Mouse (Mus musculus) small intestine, adult 2 months (tissue): ENCODE data around the gene Abat. TPM values are rescaled to one million over a fixed set of nuclear protein-coding genes. Genes with fewer than 3 reads are reported as not detected.
"Not testable (repeated sequence)": the region's sequence is repeated elsewhere in the genome, so short reads cannot be mapped to it uniquely, and the experiment has no call there.

Experiments used
- H3K27ac ChIP-seq: fragments of 200-500 bp; 2 replicates; pipeline ENCODE4 v1.5.1; 2012; ENCODE audit warnings: low read depth, low read length, control low read depth, inconsistent platforms; ENCODE audit not compliant: insufficient read depth
- H3K27me3 ChIP-seq: fragments of 200-500 bp; 2 replicates; pipeline ENCODE4 v1.6.1; 2012; ENCODE audit warnings: mild to moderate bottlenecking, moderate library complexity, low read length, inconsistent platforms; ENCODE audit not compliant: control insufficient read depth, insufficient read depth
- H3K36me3 ChIP-seq: fragments of 200-500 bp; 2 replicates; pipeline ENCODE4 v1.6.1; 2012; ENCODE audit warnings: mild to moderate bottlenecking, low read length, control low read depth, inconsistent platforms; ENCODE audit not compliant: control insufficient read depth, insufficient read depth
- H3K4me1 ChIP-seq: fragments of 200-500 bp; 2 replicates; pipeline ENCODE4 v1.6.1; 2012; ENCODE audit warnings: low read length, inconsistent platforms, mixed read lengths; ENCODE audit not compliant: control insufficient read depth, insufficient read depth, insufficient read length
- H3K4me3 ChIP-seq: fragments of 200-500 bp; 2 replicates; pipeline ENCODE4 v1.5.1; 2012; ENCODE audit warnings: low read depth, mild to moderate bottlenecking, control low read depth, inconsistent platforms, low read length, moderate library complexity
- CTCF ChIP-seq: fragments of 200-500 bp; IDR thresholded peaks from 2 replicates; pipeline ENCODE4 v1.5.1; 2012; ENCODE audit warnings: low read depth, mild to moderate bottlenecking, control low read depth, inconsistent platforms, low read length, moderate library complexity, mixed read lengths; ENCODE audit not compliant: insufficient replicate concordance, insufficient read length; ENCODE audit errors: extremely low read depth
- POLR2A ChIP-seq: fragments of 200-500 bp; IDR thresholded peaks from 2 replicates; pipeline ENCODE4 v1.6.1; 2012; ENCODE audit warnings: low read depth, mild to moderate bottlenecking, control low read depth, inconsistent platforms, low read length, moderate library complexity
- WGBS: fragments of 180-500 bp; shearing (Covaris S2); methylation state at CpG from one replicate; pipeline ENCODE4 v1.1.7; 2018; 5-methylcytosine and 5-hydroxymethylcytosine counted together
- polyA plus RNA-seq: library from polyadenylated mRNA; depleted of rRNA; stranded (reverse); fragments of >200 nt; gene quantifications from 2 replicates; pipeline ENCODE4 v1.2.3, GENCODE M21; 2012

Gene Abat
- polyA plus RNA-seq, 1 experiment: 22.0 TPM

GRCm38 (mm10) chr16:8549506-8549905, 36.3 kb downstream of the Abat start:
- Histone ChIP-seq H3K36me3 (peaks cover 5% of the 10 kb centered on the region), H3K27ac (no peak overlapping the region), H3K4me3 (no peak overlapping the region), H3K27me3 (no peaks in the 10 kb centered on the region), H3K4me1 (peaks cover 1% of the 10 kb centered on the region; the same call in 1 of the 2 replicates)
- TF ChIP-seq CTCF (no peak), POLR2A (no peak)
- 76% methylated on average over 9 of the region's 9 CpGs for WGBS

GRCm38 (mm10) chr16:8554351-8554750, 41.1 kb downstream of the Abat start:
- no peak overlapping the region for H3K4me3 ChIP-seq
- no peak overlapping the region for H3K27ac ChIP-seq
- WGBS: 85% methylated on average over 3 of the region's 3 CpGs
- no peaks in the 10 kb centered on the region for H3K27me3 ChIP-seq
- H3K4me1 ChIP-seq: peaks cover 4% of the 10 kb centered on the region; the same call in 1 of the 2 replicates
- TF ChIP-seq POLR2A (no peak), CTCF (no peak)
- H3K36me3 ChIP-seq: peaks cover 3% of the 10 kb centered on the region

GRCm38 (mm10) chr16:8554751-8555150, 41.5 kb downstream of the Abat start:
- 67% methylated on average over 2 of the region's 2 CpGs for WGBS
- not testable (repeated sequence) for H3K4me1 ChIP-seq, H3K36me3 ChIP-seq, H3K4me3 ChIP-seq, H3K27me3 ChIP-seq, H3K27ac ChIP-seq

GRCm38 (mm10) chr16:8555371-8555770, 42.1 kb downstream of the Abat start:
- H3K36me3 ChIP-seq, H3K27ac ChIP-seq, H3K4me3 ChIP-seq, H3K27me3 ChIP-seq, H3K4me1 ChIP-seq: not testable (repeated sequence)
- WGBS: 77% methylated on average over 3 of the region's 3 CpGs

- 96% methylated on average over 17 of the region's 17 CpGs for WGBS
- no peaks in the 10 kb centered on the region for H3K36me3 ChIP-seq
- no peak overlapping the region for H3K27ac ChIP-seq
- H3K4me3 ChIP-seq: no peak overlapping the region
- H3K4me1 ChIP-seq: peaks cover 4% of the 10 kb centered on the region; the same call in 1 of the 2 replicates
- TF ChIP-seq POLR2A (no peak), CTCF (no peak)
- H3K27me3 ChIP-seq: no peaks in the 10 kb centered on the region
Measured at GRCm38 (mm10) chr16:8560079-8560478, 46.9 kb downstream of the Abat start.

- not testable (repeated sequence) for H3K27me3 ChIP-seq, H3K36me3 ChIP-seq, H3K27ac ChIP-seq, H3K4me3 ChIP-seq
- H3K4me1 ChIP-seq: peaks cover 13% of the 10 kb centered on the region
- 65% methylated on average over 4 of the region's 4 CpGs for WGBS
Measured at GRCm38 (mm10) chr16:8561101-8561500, 47.9 kb downstream of the Abat start.

- WGBS: 68% methylated on average over 4 of the region's 4 CpGs
- peaks cover 18% of the 10 kb centered on the region for H3K4me1 ChIP-seq
Measured at GRCm38 (mm10) chr16:8561856-8562255, 48.6 kb downstream of the Abat start.

GRCm38 (mm10) chr16:8562827-8563226, 49.6 kb downstream of the Abat start:
- WGBS: 75% methylated on average over 3 of the region's 3 CpGs

More at GRCm38 (mm10) chr16:8561856-8562255, 48.6 kb downstream of the Abat start:
- not testable (repeated sequence) for H3K36me3 ChIP-seq, H3K27me3 ChIP-seq, H3K27ac ChIP-seq, H3K4me3 ChIP-seq

More at GRCm38 (mm10) chr16:8562827-8563226, 49.6 kb downstream of the Abat start:
- H3K27ac ChIP-seq, H3K27me3 ChIP-seq, H3K4me3 ChIP-seq, H3K36me3 ChIP-seq: not testable (repeated sequence)
- H3K4me1 ChIP-seq: peaks cover 25% of the 10 kb centered on the region
